Mouse (Mus musculus): ENCODE data around the gene Fbxw14.
"Not testable (repeated sequence)": the region's sequence is repeated elsewhere in the genome, so short reads cannot be mapped to it uniquely, and the experiment has no call there.

Fbxw14 gene

DNA sequence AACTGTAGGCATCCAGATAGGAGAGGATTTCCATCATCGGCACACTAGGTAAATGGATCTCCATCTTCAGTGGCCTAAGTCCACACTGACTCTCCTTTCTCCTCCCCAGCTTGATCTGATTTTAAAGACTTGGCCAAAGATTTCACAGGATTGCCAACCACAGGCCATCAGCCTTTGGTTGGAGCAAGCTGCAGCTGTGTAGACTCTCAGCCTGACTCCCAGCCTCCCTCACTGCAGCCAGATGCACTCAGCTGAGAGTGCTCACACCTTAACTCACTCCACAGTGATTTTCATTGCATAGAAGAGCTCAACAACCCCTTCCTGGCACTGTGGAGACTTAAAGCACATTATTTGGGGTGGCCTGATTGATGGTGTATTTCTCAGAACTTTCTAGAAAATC is at the start of gene Fbxw14:
Fbxw14 (minus strand) TSS at position 101 of the 400 bp plus-strand sequence.
- DNase-seq = not testable (repeated sequence)

DNA sequence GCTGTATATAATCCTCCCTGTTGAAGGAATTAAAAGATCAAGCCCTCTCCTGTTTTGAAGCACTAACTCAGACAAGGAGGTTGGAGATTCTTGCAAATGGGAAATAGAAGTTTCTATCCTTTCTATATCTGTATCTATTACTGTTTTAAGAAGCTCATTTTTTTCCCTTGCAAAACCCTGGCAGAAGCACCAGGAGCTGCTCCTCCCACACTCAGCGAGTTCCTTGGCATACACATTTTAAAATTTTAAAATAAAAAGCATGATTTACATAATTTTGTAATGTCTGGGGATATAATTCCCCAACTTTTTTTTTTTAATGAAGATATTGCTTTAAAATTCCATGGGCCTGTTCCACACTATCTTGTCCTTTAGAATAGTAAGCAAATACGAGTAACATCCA is 24.4 kb downstream of the Fbxw14 start:
- DNase-seq = no peak

DNA sequence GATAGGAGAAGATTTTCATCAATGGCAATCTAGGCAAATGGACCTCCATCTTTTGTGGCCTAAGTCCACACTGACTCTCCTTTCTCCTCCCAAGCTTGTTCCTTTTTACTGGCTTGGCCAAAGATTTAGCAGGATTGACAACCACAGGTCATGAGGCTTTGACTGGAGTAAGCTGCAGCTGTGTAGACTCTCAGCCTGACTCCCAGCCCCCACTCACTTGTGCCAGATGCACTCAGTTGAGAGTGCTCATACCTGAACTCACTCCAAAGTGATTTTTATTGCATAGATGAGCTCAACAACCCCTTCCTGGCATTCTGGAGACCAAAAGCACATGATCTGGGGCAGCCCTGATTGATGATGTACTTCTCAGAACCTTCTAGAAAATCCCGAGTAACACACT is 52.8 kb downstream of the Fbxw14 start, which contains the start of gene Fbxw20:
Fbxw20 (minus strand) TSS at position 101 of the 400 bp plus-strand sequence.
- DNase-seq = no peak
